In the genomic region with DNA sequence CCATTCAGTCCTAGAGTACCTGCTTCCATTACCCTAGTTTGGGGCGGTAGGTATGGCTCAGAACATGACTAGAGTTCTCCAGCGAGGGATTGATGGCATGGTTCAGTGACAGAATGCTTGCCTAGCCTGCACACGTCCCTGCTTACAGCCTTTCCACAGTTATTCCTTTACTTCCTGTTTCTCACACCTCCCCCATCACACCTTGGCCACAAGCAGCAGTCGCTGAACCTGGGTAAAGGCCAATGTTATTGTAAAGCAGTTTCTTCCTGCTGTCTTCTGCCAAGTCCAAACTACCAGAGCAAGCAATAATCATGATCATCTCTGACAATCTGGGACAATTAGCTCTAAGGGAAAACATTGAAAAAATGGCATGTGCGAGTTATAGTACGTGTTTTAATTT, we compare ENCODE assay signal across 17 mouse cellular contexts. TPM values are rescaled to one million over a fixed set of nuclear protein-coding genes. Genes with fewer than 3 reads are reported as not detected.
DNase-seq lines count a peak whose midpoint lies in the region; ATAC-seq and TF ChIP-seq lines count a peak whose summit lies in the region.
"Had no signal": no experiment of that assay in that cellular context is flagged by ENCODE, and none has a peak within 500 bp of the region (broad histone marks: within the 10 kb centered on the region; RNA-seq: fewer than 3 reads in every experiment).

No protein-coding gene starts in this region.

- H3K9me3 ChIP-seq in forebrain, embryonic 14.5 days (replicated peaks; ENCODE audit: control insufficient read depth, low read length), result no peaks in the 10 kb centered on the region
- no peaks in the 10 kb centered on the region for H3K9me3 ChIP-seq in forebrain, embryonic 10.5 days
- H3K9me3 ChIP-seq in midbrain, postnatal 0 days (ENCODE audit: low read length), result no peaks in the 10 kb centered on the region
- no peaks in the 10 kb centered on the region for H3K9me3 ChIP-seq in midbrain, embryonic 16.5 days (replicated peaks; ENCODE audit: control insufficient read depth, low read length, poor library complexity, severe bottlenecking)
- no peaks in the 10 kb centered on the region for H3K9me3 ChIP-seq in limb, embryonic 11.5 days (ENCODE audit: control insufficient read depth, low read length)
- H3K9me3 ChIP-seq: embryonic facial prominence, embryonic 12.5 days; hindbrain, embryonic 13.5 days; lung, embryonic 15.5 days; midbrain, embryonic 15.5 days had no signal

- H3K27me3 ChIP-seq in forebrain, embryonic 14.5 days (replicated peaks; ENCODE audit: control insufficient read depth, insufficient read depth, low read length), result no peaks in the 10 kb centered on the region
- H3K27me3 ChIP-seq in forebrain, embryonic 10.5 days (ENCODE audit: poor library complexity, severe bottlenecking), result no peaks in the 10 kb centered on the region
- H3K27me3 ChIP-seq in midbrain, postnatal 0 days (ENCODE audit: insufficient read depth, low read length), result no peaks in the 10 kb centered on the region
- peaks cover 2% of the 10 kb centered on the region; the same call in 1 of the 2 replicates for H3K27me3 ChIP-seq in midbrain, embryonic 16.5 days (ENCODE audit: control insufficient read depth, insufficient read depth, low read depth, low read length)
- H3K27me3 ChIP-seq in limb, embryonic 11.5 days (ENCODE audit: control insufficient read depth, insufficient read depth, low read length), result no peaks in the 10 kb centered on the region
- H3K27me3 ChIP-seq: embryonic facial prominence, embryonic 12.5 days; lung, embryonic 15.5 days; midbrain, embryonic 15.5 days had no signal

- 70% methylated on average over 6 of the region's 6 CpGs for WGBS in forebrain, embryonic 14.5 days
- WGBS in forebrain, embryonic 10.5 days, result 85% methylated on average over 6 of the region's 6 CpGs
- 74% methylated on average over 6 of the region's 6 CpGs for WGBS in midbrain, postnatal 0 days
- WGBS in midbrain, embryonic 16.5 days, result 85% methylated on average over 6 of the region's 6 CpGs
- WGBS in limb, embryonic 11.5 days, result 63% methylated on average over 6 of the region's 6 CpGs

- no peak overlapping the region for H3K27ac ChIP-seq in forebrain, embryonic 14.5 days (ENCODE audit: low read depth, low read length)
- H3K27ac ChIP-seq in forebrain, embryonic 10.5 days, result no peak overlapping the region
- no peak overlapping the region for H3K27ac ChIP-seq in midbrain, postnatal 0 days (ENCODE audit: low read depth, low read length)
- no peak overlapping the region for H3K27ac ChIP-seq in midbrain, embryonic 16.5 days (ENCODE audit: low read length)
- H3K27ac ChIP-seq in limb, embryonic 11.5 days (replicated peaks; ENCODE audit: low read depth, low read length), result no peak overlapping the region
- H3K27ac ChIP-seq: embryonic facial prominence, embryonic 12.5 days; hindbrain, embryonic 13.5 days; lung, embryonic 15.5 days; midbrain, embryonic 15.5 days had no signal

- H3K9ac ChIP-seq in forebrain, embryonic 14.5 days (ENCODE audit: low read length), result no peak overlapping the region
- no peak overlapping the region for H3K9ac ChIP-seq in midbrain, postnatal 0 days (replicated peaks; ENCODE audit: low read length, poor library complexity, severe bottlenecking)
- no peak overlapping the region for H3K9ac ChIP-seq in midbrain, embryonic 16.5 days (ENCODE audit: low read depth, low read length)
- H3K9ac ChIP-seq in limb, embryonic 11.5 days (ENCODE audit: low read length), result no peak overlapping the region
- H3K9ac ChIP-seq: embryonic facial prominence, embryonic 12.5 days; hindbrain, embryonic 13.5 days; lung, embryonic 15.5 days; midbrain, embryonic 15.5 days had no signal

- TF ChIP-seq CTCF in midbrain, postnatal 0 days (IDR thresholded peaks at IDR 0.05), result no peak

- no peak overlapping the region for H3K4me3 ChIP-seq in forebrain, embryonic 14.5 days (ENCODE audit: low read depth, low read length)
- no peak overlapping the region for H3K4me3 ChIP-seq in forebrain, embryonic 10.5 days
- no peak overlapping the region for H3K4me3 ChIP-seq in midbrain, postnatal 0 days (ENCODE audit: low read depth, low read length)
- no peak overlapping the region for H3K4me3 ChIP-seq in midbrain, embryonic 16.5 days (ENCODE audit: low read depth, low read length)
- H3K4me3 ChIP-seq in limb, embryonic 11.5 days (ENCODE audit: low read depth, low read length), result no peak overlapping the region
- H3K4me3 ChIP-seq: embryonic facial prominence, embryonic 12.5 days; hindbrain, embryonic 13.5 days; lung, embryonic 15.5 days; midbrain, embryonic 15.5 days had no signal

- H3K4me2 ChIP-seq in forebrain, embryonic 14.5 days (ENCODE audit: low read length), result no peak overlapping the region
- H3K4me2 ChIP-seq in midbrain, postnatal 0 days (ENCODE audit: low read depth, low read length, poor library complexity, severe bottlenecking), result no peak overlapping the region
- no peak overlapping the region for H3K4me2 ChIP-seq in midbrain, embryonic 16.5 days (ENCODE audit: low read length)
- no peak overlapping the region for H3K4me2 ChIP-seq in limb, embryonic 11.5 days (ENCODE audit: low read depth, severe bottlenecking)
- H3K4me2 ChIP-seq: embryonic facial prominence, embryonic 12.5 days; hindbrain, embryonic 13.5 days; lung, embryonic 15.5 days; midbrain, embryonic 15.5 days had no signal

- H3K4me1 ChIP-seq in forebrain, embryonic 14.5 days (ENCODE audit: control insufficient read depth, insufficient read depth, low read length), result no peaks in the 10 kb centered on the region; the same call in 1 of the 2 replicates
- H3K4me1 ChIP-seq in forebrain, embryonic 10.5 days, result peaks cover 4% of the 10 kb centered on the region; the same call in 1 of the 2 replicates
- H3K4me1 ChIP-seq in midbrain, postnatal 0 days (ENCODE audit: insufficient read depth, low read length), result no peaks in the 10 kb centered on the region
- H3K4me1 ChIP-seq in midbrain, embryonic 16.5 days (ENCODE audit: control insufficient read depth, insufficient read depth, low read length), result no peaks in the 10 kb centered on the region; the same call in 1 of the 2 replicates
- 0 out of 2 replicates have a peak, but pooled peaks cover 6% of the 10 kb centered on the region for H3K4me1 ChIP-seq in limb, embryonic 11.5 days (ENCODE audit: control insufficient read depth, insufficient read depth, low read length)
- H3K4me1 ChIP-seq: embryonic facial prominence, embryonic 12.5 days; hindbrain, embryonic 13.5 days; lung, embryonic 15.5 days had no signal

- DNase-seq in forebrain, embryonic 14.5 days (ENCODE audit: low spot score), result peak; percentile 46
- DNase-seq in forebrain, embryonic 10.5 days (ENCODE audit: extremely low spot score, low spot score), result no peak
- peak; percentile 28 for DNase-seq in midbrain, postnatal 0 days (ENCODE audit: low spot score)
- DNase-seq in forelimb bud, embryonic 11.5 days (ENCODE audit: low read depth, low spot score), result peak; percentile 45
- DNase-seq in limb, embryonic 11.5 days (ENCODE audit: low spot score), result peak; percentile 49
- no peak for DNase-seq in adrenal gland, adult 8-10 months
- DNase-seq: adrenal gland, postnatal 10 days; kidney, adult 11 months; right cerebral cortex, postnatal 25 days; thymus, adult 18-20 months had no signal

- no peaks in the 10 kb centered on the region for H3K36me3 ChIP-seq in forebrain, embryonic 14.5 days (ENCODE audit: control insufficient read depth, insufficient read depth, low read length)
- H3K36me3 ChIP-seq in forebrain, embryonic 10.5 days (replicated peaks), result no peaks in the 10 kb centered on the region
- no peaks in the 10 kb centered on the region for H3K36me3 ChIP-seq in midbrain, postnatal 0 days (ENCODE audit: insufficient read depth, low read length)
- no peaks in the 10 kb centered on the region for H3K36me3 ChIP-seq in midbrain, embryonic 16.5 days (ENCODE audit: control insufficient read depth, insufficient read depth, low read length)
- H3K36me3 ChIP-seq in limb, embryonic 11.5 days (ENCODE audit: control insufficient read depth, insufficient read depth, low read length), result no peaks in the 10 kb centered on the region
- H3K36me3 ChIP-seq: embryonic facial prominence, embryonic 12.5 days; hindbrain, embryonic 13.5 days; lung, embryonic 15.5 days; midbrain, embryonic 15.5 days had no signal

- no peak for ATAC-seq in forebrain, embryonic 14.5 days
- ATAC-seq in midbrain, postnatal 0 days (ENCODE audit: low FRiP score), result no peak
- ATAC-seq in midbrain, embryonic 16.5 days, result no peak
- no peak for ATAC-seq in limb, embryonic 11.5 days (ENCODE audit: insufficient number of reproducible peaks, low FRiP score, low TSS enrichment, low read depth)
- ATAC-seq: CD4-positive, CD25-positive, alpha-beta regulatory T cell, adult 4 months; midbrain, embryonic 15.5 days had no signal

RNA-seq across cellular contexts. Expression of a gene that starts 51.7 kb away (rescaled TPM):
- polyA plus RNA-seq in forebrain, embryonic 14.5 days (2014; fragmentation: Nextera tagmentation; extraction: Ambion mirVana), result 34.5 and 52.0 TPM in 2 replicates
- 38.8 and 42.4 TPM in 2 replicates for polyA plus RNA-seq in forebrain, embryonic 10.5 days (2016; fragmentation: Nextera tagmentation; extraction: Ambion mirVana)
- 57.5 and 58.7 TPM in 2 replicates for total RNA-seq in midbrain, postnatal 0 days (2014; rRNA removed)
- 28.6 and 35.2 TPM in 2 replicates for polyA plus RNA-seq in midbrain, postnatal 0 days (2015; fragmentation: Nextera tagmentation; extraction: Ambion mirVana)
- 49.8 and 61.6 TPM in 2 replicates for polyA plus RNA-seq in midbrain, embryonic 16.5 days (2015; fragmentation: Nextera tagmentation; extraction: Ambion mirVana)
- polyA plus RNA-seq in limb, embryonic 11.5 days (2014; fragmentation: Nextera tagmentation; extraction: Ambion mirVana), result 53.4 and 62.0 TPM in 2 replicates
- 10 to 100 TPM; 30.7 to 75.1 (median 38.7) TPM for total RNA-seq in adrenal gland, adult 8-10 months (2022)
- total RNA-seq: MEL had no signal

Comparison
In these comparisons a context has a peak if more than half of its experiments do, and no peak if none do; other contexts are left out.
1. DNase-seq: peak in forebrain, embryonic 14.5 days (single experiment), midbrain, postnatal 0 days (single experiment), forelimb bud, embryonic 11.5 days (single experiment) and limb, embryonic 11.5 days (single experiment); none in forebrain, embryonic 10.5 days (single experiment) and adrenal gland, adult 8-10 months (single experiment).